Mouse (Mus musculus) cortical plate, adult 2 months (tissue): Measurements from ENCODE around the gene Prdm16.

Experiments
- CTCF ChIP-seq: fragments of 200-500 bp; IDR thresholded peaks from 2 replicates; pipeline ENCODE4 v1.5.1; 2011; ENCODE audit warnings: mild to moderate bottlenecking, control low read depth, low read length; ENCODE audit not compliant: insufficient read depth; ENCODE audit errors: extremely low read depth
- POLR2A ChIP-seq: fragments of 200-500 bp; IDR thresholded peaks from 2 replicates; pipeline ENCODE4 v1.6.1; 2011; ENCODE audit warnings: mild to moderate bottlenecking, low read length, control low read depth; ENCODE audit not compliant: insufficient read depth; ENCODE audit errors: extremely low read depth

GRCm38 (mm10) chr4:154410559-154410958 is 226.1 kb downstream of the Prdm16 start:
- TF ChIP-seq POLR2A (no peak), CTCF (no peak)
